Mouse (Mus musculus): ENCODE data around the gene Galnt2.

DNA sequence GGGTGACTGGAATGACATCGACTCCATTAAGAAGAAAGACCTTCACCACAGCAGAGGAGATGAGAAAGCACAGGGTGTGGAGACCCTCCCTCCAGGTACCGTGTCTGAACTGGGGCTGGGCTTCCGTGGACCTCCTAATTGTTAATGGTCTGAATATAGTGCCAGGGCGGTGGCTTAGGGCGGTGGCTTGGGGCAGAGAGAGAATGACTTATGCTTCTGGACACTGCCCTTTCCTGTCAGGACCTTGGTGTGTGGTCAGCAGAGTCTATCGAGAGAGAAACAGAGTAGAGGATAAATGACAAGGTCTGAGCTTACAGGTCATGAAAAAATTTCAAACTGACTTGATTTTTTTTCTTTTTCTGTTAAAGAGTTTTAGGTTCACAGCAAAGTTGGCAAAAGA is 64.2 kb downstream of the Galnt2 start:
- TF ChIP-seq CTCF (IDR thresholded peaks at IDR 0.05; ENCODE audit: borderline replicate concordance, control insufficient read depth, extremely low read depth, insufficient read depth, low read length, poor library complexity) (no peak), POLR2A (IDR thresholded peaks at IDR 0.05; ENCODE audit: control insufficient read depth, extremely low read depth, insufficient read depth, low read length, poor library complexity) (no peak)
